Mouse (Mus musculus): Measurements from ENCODE around the gene Tmem132b.

GRCm38 (mm10) chr5:125588203-125588602 lies 56.6 kb downstream of the Tmem132b start:
- TF ChIP-seq CTCF (IDR thresholded peaks at IDR 0.05; ENCODE audit: low read depth) (no peak), EP300 (optimal IDR thresholded peaks at IDR 0.05) (no peak)

Data from stomach, postnatal 0 days (tissue).